Mouse (Mus musculus): ENCODE data around the gene Smc1a.

DNA sequence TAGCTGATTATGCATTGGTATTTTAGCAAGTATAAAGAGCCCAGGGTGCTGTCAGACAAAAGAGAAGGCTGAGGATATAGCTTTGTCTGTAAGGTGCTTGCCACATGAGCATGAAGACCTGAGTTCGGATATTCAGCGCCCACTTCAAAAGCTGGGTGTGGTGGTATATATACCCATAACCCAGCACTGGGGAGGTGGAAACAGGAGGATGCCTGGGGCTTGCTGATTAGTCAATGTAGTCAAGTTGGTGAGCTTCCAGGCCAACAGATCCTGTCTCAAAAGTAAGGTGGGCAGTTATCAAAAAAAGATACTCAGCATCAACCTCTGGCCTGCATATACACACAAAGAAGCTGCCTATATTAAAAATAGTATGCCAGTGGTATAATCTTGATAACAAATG, 3.1 kb downstream of the Smc1a start:
- no peak for TF ChIP-seq CTCF (IDR thresholded peaks at IDR 0.05; ENCODE audit: low read depth)
- TF ChIP-seq EP300 (IDR thresholded peaks at IDR 0.05; ENCODE audit: low read depth), result no peak
